Mouse (Mus musculus) gastrocnemius, adult 2 months (tissue): ENCODE measurements at regions not wholly inside any gene's neighbourhood (a gene's known extent, or its start where the extent isn't known, plus 50 kb on each side); places are given as distances from the start of the nearest gene placed in this dataset.
"Not testable (repeated sequence)": the region's sequence is repeated elsewhere in the genome, so short reads cannot be mapped to it uniquely, and the experiment has no call there.

Source experiments
- DNase-seq: peaks from one replicate; pipeline ENCODE4 v3.0.0; 2022
- H3K27ac ChIP-seq: fragments of 200-600 bp; 2 replicates; pipeline ENCODE4 v1.8.1; 2022; ENCODE audit warnings: mild to moderate bottlenecking
- H3K4me3 ChIP-seq: fragments of 200-600 bp; 2 replicates; pipeline ENCODE4 v1.8.1; 2022; ENCODE audit warnings: mild to moderate bottlenecking, moderate library complexity
- CTCF ChIP-seq: fragments of 200-600 bp; IDR thresholded peaks from 2 replicates; pipeline ENCODE4 v1.8.1; 2022; ENCODE audit warnings: antibody characterized with exemption, mild to moderate bottlenecking, moderate library complexity
- intact Hi-C: fragments of 180-260 bp; cut with DNase I; formaldehyde crosslinking; loops from one replicate; pipeline ENCODE4 v1.15.1; 2025

DNA sequence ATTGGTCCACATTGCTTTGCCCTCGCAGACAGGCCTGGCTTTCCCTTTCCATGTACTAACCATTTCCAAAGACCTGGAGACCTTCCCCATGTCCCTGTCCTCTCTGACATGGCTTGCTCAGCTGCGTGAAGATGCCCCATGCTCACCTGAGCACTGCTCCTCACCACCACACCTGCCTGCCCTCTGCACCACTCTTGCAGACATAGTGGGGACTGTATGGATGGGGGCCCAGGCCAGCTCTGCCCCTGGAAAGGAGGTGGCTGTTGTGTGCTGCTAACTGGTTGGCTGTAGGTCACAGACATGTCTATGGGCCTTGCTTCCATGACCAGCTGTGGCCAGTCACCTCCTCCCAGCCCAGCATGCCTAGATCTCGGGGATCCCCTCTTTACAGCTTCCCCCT lies 108.7 kb downstream of the Bod1 start:
- intact Hi-C loops: no loop called here
- no peak for TF ChIP-seq CTCF
- Histone ChIP-seq H3K4me3 (no peak overlapping the region), H3K27ac (no peak overlapping the region)
- no peak for DNase-seq

DNA sequence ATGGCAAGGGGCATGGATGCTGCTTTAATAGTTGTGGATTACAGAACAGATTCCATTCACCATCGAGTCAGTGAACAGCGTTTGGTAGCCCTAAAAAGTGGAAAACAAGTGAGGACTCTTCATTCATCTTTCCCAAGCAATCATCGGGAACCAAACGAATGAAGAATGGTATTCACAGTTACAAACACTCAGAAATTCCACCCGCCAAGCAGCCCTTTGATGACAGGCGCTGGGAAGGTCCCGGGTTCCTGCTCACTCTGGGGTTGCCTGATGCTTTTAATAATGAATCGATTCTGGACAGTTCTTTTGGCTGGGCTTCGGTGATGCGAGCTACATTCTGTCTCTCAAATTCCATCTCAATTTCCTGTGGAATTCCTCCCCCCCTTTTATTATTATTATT lies 110.9 kb downstream of the Bod1 start:
- no peak for DNase-seq
- Histone ChIP-seq H3K27ac (no peak overlapping the region), H3K4me3 (no peak overlapping the region)
- TF ChIP-seq CTCF: no peak
- intact Hi-C loops: no loop called here

DNA sequence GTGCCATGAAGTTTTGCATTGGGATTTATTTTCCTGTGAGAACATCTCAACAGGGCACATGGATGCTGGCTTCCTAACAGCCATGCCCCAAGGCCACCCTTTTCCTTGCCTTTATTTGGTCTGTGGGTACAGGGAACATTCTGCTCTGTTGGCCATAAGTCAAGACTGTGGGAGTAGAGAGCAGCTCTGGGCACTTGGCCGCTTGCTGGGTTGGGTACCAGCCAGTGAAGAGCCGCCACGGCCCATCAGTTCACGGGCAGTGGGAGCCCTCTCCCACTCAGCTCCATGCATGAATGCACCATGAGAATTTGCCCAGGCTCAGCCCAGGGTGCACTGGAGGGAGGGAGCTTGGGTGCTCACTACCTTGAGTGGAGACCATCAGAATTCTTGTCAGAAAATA lies 116.6 kb downstream of the Bod1 start:
- TF ChIP-seq CTCF: no peak
- intact Hi-C loops: no loop called here
- peak; percentile 37 for DNase-seq

GRCm38 (mm10) chr11:31551614-31552271 lies 119.9 kb downstream of the Bod1 start:
- no peak for DNase-seq
- no peak for TF ChIP-seq CTCF
- peak overlapping the region; percentile 78 for H3K27ac ChIP-seq
- H3K4me3 ChIP-seq: no peak overlapping the region
- intact Hi-C loops: loop anchor here (5.0 kb wide), 1 partner anchor 51 kb away; no protein-coding TSS in a partner anchor

More for the DNA sequence above, 116.6 kb downstream of the Bod1 start:
- Histone ChIP-seq H3K27ac (no peak overlapping the region), H3K4me3 (no peak overlapping the region)

GRCm38 (mm10) chr11:31550747-31551613 lies 120.7 kb downstream of the Bod1 start:
- intact Hi-C loops: loop anchor here (5.0 kb wide), 1 partner anchor 51 kb away; no protein-coding TSS in a partner anchor
- no peak for TF ChIP-seq CTCF
- no peak overlapping the region for H3K4me3 ChIP-seq
- H3K27ac ChIP-seq: peak overlapping the region; percentile 78
- peak; percentile 73 for DNase-seq

- intact Hi-C loops, H3K4me3 ChIP-seq, H3K27ac ChIP-seq, DNase-seq: not testable (repeated sequence)
Measured at GRCm38 (mm10) chr11:31545514-31545913, 126.2 kb downstream of the Bod1 start.

DNA sequence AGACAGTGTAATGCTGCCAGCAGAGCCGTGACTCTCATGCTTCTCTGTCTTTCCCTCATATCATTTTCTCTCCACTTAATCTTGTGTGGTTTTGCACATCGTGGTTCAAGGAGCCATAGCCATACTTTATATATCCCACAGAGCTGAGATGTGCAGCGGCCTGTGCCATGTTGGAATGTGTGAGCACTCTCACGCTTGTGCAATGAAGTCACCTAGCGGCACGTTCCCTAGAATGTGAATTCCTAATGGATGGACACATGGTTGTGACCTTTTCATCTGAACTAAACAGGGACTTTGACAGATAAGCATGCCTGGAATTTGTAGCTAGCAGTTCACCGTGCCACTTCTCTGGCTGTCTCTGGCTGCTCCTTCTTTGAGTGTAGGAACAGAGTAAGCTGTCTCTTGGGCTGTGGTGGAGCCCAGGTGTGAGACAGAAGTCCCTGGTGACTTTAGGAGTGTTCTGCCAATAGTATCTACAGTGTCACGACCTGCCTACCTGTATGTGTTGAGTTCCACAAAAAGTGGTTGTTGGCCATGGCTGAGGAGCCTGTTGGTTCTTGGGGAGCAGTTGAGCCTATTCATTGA lies 129.0 kb downstream of the Bod1 start:
- no peak for TF ChIP-seq CTCF
- no peak overlapping the region for H3K4me3 ChIP-seq
- intact Hi-C loops: no loop called here
- no peak for DNase-seq
- no peak overlapping the region for H3K27ac ChIP-seq

DNA sequence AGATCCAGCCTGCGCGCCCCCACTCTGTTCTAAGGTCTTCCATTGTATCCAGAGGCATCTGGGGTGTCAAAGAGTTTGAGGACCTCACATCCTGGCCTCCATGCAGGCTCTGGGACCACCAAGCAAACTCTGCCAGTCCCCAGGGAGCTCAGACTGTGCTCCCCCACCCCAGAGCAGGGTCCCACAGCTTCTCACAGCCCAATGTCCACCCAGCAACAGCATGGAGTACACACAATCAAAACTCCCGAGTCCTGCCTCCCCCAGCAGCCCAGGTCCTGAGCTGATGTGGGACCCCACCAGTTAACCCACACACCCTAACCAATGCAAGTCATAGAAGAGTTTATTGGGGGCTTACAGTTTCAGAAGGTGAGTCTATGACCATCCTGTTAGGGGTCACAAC lies 130.3 kb downstream of the Bod1 start:
- no peak for TF ChIP-seq CTCF
- H3K4me3 ChIP-seq: no peak overlapping the region
- H3K27ac ChIP-seq: no peak overlapping the region
- intact Hi-C loops: no loop called here
- no peak for DNase-seq

GRCm38 (mm10) chr11:31540816-31541215 lies 130.9 kb downstream of the Bod1 start:
- Histone ChIP-seq H3K27ac (no peak overlapping the region), H3K4me3 (no peak overlapping the region)
- DNase-seq: no peak
- intact Hi-C loops: no loop called here
- TF ChIP-seq CTCF: no peak

DNA sequence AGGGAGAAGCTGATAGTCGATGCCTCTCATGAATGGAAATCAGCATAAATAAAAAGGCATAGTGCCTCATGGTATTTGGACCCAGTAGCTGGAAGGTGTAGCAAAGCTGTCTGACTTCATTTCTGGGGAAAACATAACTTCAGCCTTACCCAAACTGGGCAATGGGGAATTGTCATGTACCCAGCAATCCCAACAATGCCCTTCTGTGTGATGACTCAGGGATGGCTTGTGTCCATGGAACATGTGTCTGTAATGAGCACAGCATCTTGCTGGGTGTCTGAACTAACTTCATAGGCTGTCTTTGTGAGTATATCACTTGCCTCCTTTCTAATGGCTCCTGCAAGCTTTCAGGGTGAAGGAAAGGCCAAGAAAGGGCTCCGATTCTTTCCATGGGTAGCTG lies 140.3 kb downstream of the Bod1 start:
- intact Hi-C loops: no loop called here
- TF ChIP-seq CTCF: no peak
- DNase-seq: no peak
- Histone ChIP-seq H3K27ac (no peak overlapping the region), H3K4me3 (no peak overlapping the region)

- TF ChIP-seq CTCF: no peak
- no peak for DNase-seq
- intact Hi-C loops: no loop called here
- no peak overlapping the region for H3K4me3 ChIP-seq
- H3K27ac ChIP-seq: no peak overlapping the region
Measured at GRCm38 (mm10) chr11:31530851-31531250, 140.8 kb downstream of the Bod1 start.

- no peak for DNase-seq
- TF ChIP-seq CTCF: no peak
Measured at GRCm38 (mm10) chr11:31529686-31530085, 142.0 kb downstream of the Bod1 start.

GRCm38 (mm10) chr11:31524708-31525107 lies 147.0 kb downstream of the Bod1 start:
- no peak for TF ChIP-seq CTCF
- Histone ChIP-seq H3K27ac (no peak overlapping the region), H3K4me3 (no peak overlapping the region)
- no peak for DNase-seq
- intact Hi-C loops: loop anchor here (10.0 kb wide), 1 partner anchor 140 kb away; no protein-coding TSS in a partner anchor

More at GRCm38 (mm10) chr11:31529686-31530085, 142.0 kb downstream of the Bod1 start:
- intact Hi-C loops: loop anchor here (10.0 kb wide), 1 partner anchor 145 kb away; no protein-coding TSS in a partner anchor
- Histone ChIP-seq H3K27ac (no peak overlapping the region), H3K4me3 (no peak overlapping the region)
